Mouse (Mus musculus) CH12.LX (cell line): ENCODE data around the gene Lmod3. TPM values are rescaled to one million over a fixed set of nuclear protein-coding genes. Genes with fewer than 3 reads are reported as not detected.

Experiments
- DNase-seq: peaks from one replicate; pipeline ENCODE4 v3.0.0-alpha.2; 2013; ENCODE audit errors: extremely low read depth
- H3K27ac ChIP-seq: 2 replicates; pipeline ENCODE4 v1.5.1; 2012; ENCODE audit warnings: low read depth, mild to moderate bottlenecking, control low read depth, moderate library complexity; ENCODE audit not compliant: insufficient read depth
- H3K27me3 ChIP-seq: replicated peaks from 2 replicates; pipeline ENCODE3; 2012; ENCODE audit warnings: inconsistent platforms
- H3K36me3 ChIP-seq, 2 experiments: replicated peaks in 1 of 2; 2 replicates each; pipeline versions ENCODE3 to v1.6.1; 2012; ENCODE audit warnings: inconsistent platforms in 1 of 2, low read length in 1 of 2, mild to moderate bottlenecking in 1 of 2, mixed read lengths in 1 of 2, moderate library complexity in 1 of 2; ENCODE audit not compliant: control insufficient read depth in 1 of 2, insufficient read depth in 1 of 2
- H3K4me1 ChIP-seq, 2 experiments: 2 replicates each; pipeline ENCODE4 v1.6.1; 2012; ENCODE audit warnings: inconsistent platforms in 1 of 2, moderate library complexity in 1 of 2; ENCODE audit not compliant: insufficient read depth in 2 of 2, control insufficient read depth in 1 of 2
- H3K4me2 ChIP-seq: 2 replicates; pipeline ENCODE4 v1.6.1; 2012; ENCODE audit warnings: low read depth, mild to moderate bottlenecking, control low read depth; ENCODE audit not compliant: poor library complexity, insufficient read depth, severe bottlenecking
- H3K4me3 ChIP-seq, 3 experiments: fragments of 150-350 bp in 1 of 3; sonication (generic) in 1 of 3; replicated peaks in 1 of 3; 2 replicates each; pipeline versions ENCODE3 to v1.5.1; 2011 to 2012; ENCODE audit warnings: low read depth in 2 of 3, low read length in 2 of 3, mild to moderate bottlenecking in 2 of 3, moderate library complexity in 2 of 3, control low read depth in 1 of 3, improper control_type of control experiment in 1 of 3, inconsistent platforms in 1 of 3, mixed read lengths in 1 of 3; ENCODE audit not compliant: poor library complexity in 1 of 3
- H3K79me2 ChIP-seq: replicated peaks from 2 replicates; pipeline ENCODE4 v1.6.1; 2012; ENCODE audit warnings: mild to moderate bottlenecking, moderate library complexity; ENCODE audit not compliant: control insufficient read depth, poor library complexity, insufficient read depth, severe bottlenecking; ENCODE audit errors: extremely low read depth
- H3K9ac ChIP-seq: 2 replicates; pipeline ENCODE4 v1.6.1; 2012; ENCODE audit warnings: low read depth, mild to moderate bottlenecking, control low read depth, moderate library complexity; ENCODE audit not compliant: insufficient read depth
- H3K9me3 ChIP-seq: replicated peaks from 2 replicates; pipeline ENCODE3; 2012; ENCODE audit warnings: low read length, inconsistent platforms, mixed read lengths
- CHD2 ChIP-seq: IDR thresholded peaks from 2 replicates; pipeline ENCODE4 v1.6.1; 2011; ENCODE audit warnings: low read length, improper control_type of control experiment
- CTCF ChIP-seq, 2 experiments: IDR thresholded peaks in 1 of 2; conservative IDR thresholded peaks in 1 of 2; 2 replicates each; pipeline ENCODE4 v1.5.1; 2011 to 2012; ENCODE audit warnings: low read depth in 2 of 2, low read length in 2 of 2, improper control_type of control experiment in 1 of 2, inconsistent platforms in 1 of 2, mild to moderate bottlenecking in 1 of 2, moderate library complexity in 1 of 2
- E2F4 ChIP-seq: IDR thresholded peaks from 2 replicates; pipeline ENCODE4 v1.6.1; 2011; ENCODE audit warnings: low read depth, low read length, improper control_type of control experiment; ENCODE audit not compliant: insufficient replicate concordance
- ETS1 ChIP-seq: conservative IDR thresholded peaks from 2 replicates; pipeline ENCODE4 v1.6.1; 2012; ENCODE audit warnings: low read depth, mild to moderate bottlenecking, inconsistent platforms, low read length, improper control_type of control experiment, moderate library complexity
- GABPA ChIP-seq: IDR thresholded peaks from 2 replicates; pipeline ENCODE4 v1.6.1; 2012; ENCODE audit warnings: low read depth, low read length, improper control_type of control experiment, inconsistent platforms; ENCODE audit not compliant: insufficient replicate concordance
- JUN ChIP-seq: IDR thresholded peaks from 2 replicates; pipeline ENCODE4 v1.6.1; 2011; ENCODE audit warnings: low read depth, mild to moderate bottlenecking, low read length, improper control_type of control experiment, moderate library complexity; ENCODE audit not compliant: insufficient read depth
- MAFK ChIP-seq: IDR thresholded peaks from 2 replicates; pipeline ENCODE4 v1.6.1; 2011; ENCODE audit warnings: low read length, improper control_type of control experiment; ENCODE audit not compliant: insufficient replicate concordance
- MAZ ChIP-seq: IDR thresholded peaks from 2 replicates; pipeline ENCODE4 v1.6.1; 2012; ENCODE audit warnings: low read depth, mild to moderate bottlenecking, inconsistent platforms, low read length, improper control_type of control experiment, moderate library complexity
- MXI1 ChIP-seq: IDR thresholded peaks from 2 replicates; pipeline ENCODE4 v1.6.1; 2011; ENCODE audit warnings: mild to moderate bottlenecking, low read depth, low read length, improper control_type of control experiment
- RAD21 ChIP-seq: IDR thresholded peaks from 2 replicates; pipeline ENCODE4 v1.6.1; 2011; ENCODE audit warnings: low read depth, mild to moderate bottlenecking, low read length, improper control_type of control experiment, moderate library complexity
- RCOR1 ChIP-seq: conservative IDR thresholded peaks from 2 replicates; pipeline ENCODE4 v1.6.1; 2012; ENCODE audit warnings: low read depth, mild to moderate bottlenecking, inconsistent platforms, low read length, improper control_type of control experiment
- TCF12 ChIP-seq: IDR thresholded peaks from 2 replicates; pipeline ENCODE4 v1.6.1; 2014; ENCODE audit warnings: low read depth, mild to moderate bottlenecking, inconsistent platforms, low read length, improper control_type of control experiment
- UBTF ChIP-seq: IDR thresholded peaks from 2 replicates; pipeline ENCODE4 v1.6.1; 2012; ENCODE audit warnings: low read depth, mild to moderate bottlenecking, inconsistent platforms, low read length, improper control_type of control experiment, moderate library complexity
- USF1 ChIP-seq: IDR thresholded peaks from 2 replicates; pipeline ENCODE4 v1.6.1; 2014; ENCODE audit warnings: low read depth, mild to moderate bottlenecking, inconsistent platforms, low read length, improper control_type of control experiment
- USF2 ChIP-seq: conservative IDR thresholded peaks from 2 replicates; pipeline ENCODE4 v1.6.1; 2011; ENCODE audit warnings: low read depth, low read length, improper control_type of control experiment
- dilution Hi-C: fragments of 300-500 bp; cut with MboI; formaldehyde crosslinking; loops from 2 replicates; pipeline ENCODE4 v1.14.3; 2020; ENCODE audit warnings: low sequenced_read_pairs; ENCODE audit not compliant: extremely low pct_unique_long_range_greater_than_20kb, extremely low pct_ligation_motif_present
- in situ Hi-C: fragments of 300-500 bp; cut with MboI; formaldehyde crosslinking; loops from 3 replicates; pipeline ENCODE4 v1.14.3; 2019; ENCODE audit warnings: low sequenced_read_pairs, low pct_ligation_motif_present, low pct_unique_long_range_greater_than_20kb, mixed read lengths
- polyA plus RNA-seq: library from polyadenylated mRNA; unstranded; fragments of >175 nt; gene quantifications from 2 replicates; pipeline ENCODE4 v1.2.1, GENCODE M21; 2012; ENCODE audit warnings: low read depth; ENCODE audit not compliant: insufficient read length
- total RNA-seq, 2 experiments: library from RNA; depleted of rRNA; stranded (reverse); fragments of 300-350 nt in 1 of 2; fragments of >200 nt in 1 of 2; gene quantifications; 2 replicates each; pipeline ENCODE4 v1.2.3; 2012 to 2014

The Lmod3 gene
- total and polyA plus RNA-seq, 3 experiments = not detected

DNA sequence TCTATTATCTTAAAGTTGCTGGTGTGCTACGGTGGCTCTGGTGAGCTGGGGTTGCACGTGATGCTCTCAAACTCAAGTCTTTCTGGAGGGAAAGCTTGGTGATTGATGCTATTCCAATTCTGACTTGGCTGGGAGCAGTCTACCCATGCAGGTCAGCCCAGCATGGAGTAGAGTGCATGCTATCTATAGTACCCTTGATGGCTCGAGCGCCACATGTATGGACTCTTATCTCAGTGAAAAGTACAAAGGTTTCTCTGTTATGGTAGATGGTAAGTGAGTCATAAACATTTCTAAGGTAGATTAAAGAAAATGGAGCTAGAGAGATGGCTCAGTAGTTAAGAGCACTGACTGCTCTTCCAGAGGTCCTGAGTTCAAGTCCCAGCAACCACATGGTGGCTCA is 10.0 kb downstream of the Lmod3 start:
- dilution Hi-C loops (no loop called here), in situ Hi-C loops (no loop called here)
- Histone ChIP-seq H3K27me3 (no peaks in the 10 kb centered on the region), H3K4me1 (no peaks in the 10 kb centered on the region), H3K4me3 (no peak overlapping the region), H3K36me3 (peaks cover 0 to 2% of the 10 kb centered on the region in 2 experiments), H3K79me2 (no peaks in the 10 kb centered on the region), H3K4me2 (no peak overlapping the region), H3K9me3 (peaks cover 4% of the 10 kb centered on the region), H3K9ac (no peak overlapping the region), H3K27ac (no peak overlapping the region)
- TF ChIP-seq TCF12 = no peak
- no peak for DNase-seq

DNA sequence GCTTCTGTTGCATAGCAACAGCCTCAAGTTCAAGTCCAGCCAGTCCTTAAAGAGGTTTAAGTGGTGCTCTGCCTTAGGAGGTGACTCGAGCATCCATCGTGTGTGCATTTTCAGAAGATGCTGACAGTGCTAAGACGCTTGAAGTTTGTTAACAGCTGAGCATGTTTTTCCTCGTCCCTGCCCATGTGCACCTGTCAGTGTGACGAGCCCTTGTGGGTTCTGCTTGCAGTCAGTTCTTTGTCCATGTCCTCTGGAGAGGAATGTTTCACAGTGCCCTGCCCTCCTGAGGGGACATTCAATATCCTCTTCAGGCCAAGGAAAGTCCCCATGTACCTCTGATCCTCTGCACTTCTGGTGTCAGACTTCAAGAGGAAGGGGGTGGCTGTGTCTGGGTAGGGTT is 12.5 kb downstream of the Lmod3 start:
- peaks cover 6% of the 10 kb centered on the region for H3K9me3 ChIP-seq
- in situ Hi-C loops = no loop called here
- H3K9ac ChIP-seq = no peak overlapping the region
- TF ChIP-seq USF1 = no peak
- TF ChIP-seq UBTF = no peak
- no peak for TF ChIP-seq CHD2
- TF ChIP-seq JUN = no peak
- TF ChIP-seq RAD21 = no peak
- TF ChIP-seq TCF12 = no peak
- TF ChIP-seq MXI1 = no peak
- no peak for TF ChIP-seq MAZ
- TF ChIP-seq USF2 = no peak
- TF ChIP-seq ETS1 = no peak
- TF ChIP-seq GABPA = no peak
- no peak for TF ChIP-seq E2F4
- TF ChIP-seq MAFK = no peak
- no peak overlapping the region for H3K4me3 ChIP-seq
- dilution Hi-C loops = no loop called here
- H3K27me3 ChIP-seq = no peaks in the 10 kb centered on the region
- H3K4me1 ChIP-seq = peaks cover 0 to 11% of the 10 kb centered on the region in 2 experiments; a peak in 1 of 4 replicates
- no peaks in the 10 kb centered on the region for H3K79me2 ChIP-seq
- DNase-seq = no peak
- peaks cover 0 to 5% of the 10 kb centered on the region in 2 experiments for H3K36me3 ChIP-seq
- no peak overlapping the region for H3K4me2 ChIP-seq
- H3K27ac ChIP-seq = no peak overlapping the region

GRCm38 (mm10) chr6:97239360-97239759 is 13.2 kb downstream of the Lmod3 start:
- Histone ChIP-seq H3K79me2 (no peaks in the 10 kb centered on the region), H3K4me2 (no peak overlapping the region), H3K9ac (no peak overlapping the region), H3K27ac (no peak overlapping the region), H3K9me3 (peaks cover 9% of the 10 kb centered on the region), H3K4me1 (peaks cover 0 to 11% of the 10 kb centered on the region in 2 experiments; a peak in 1 of 4 replicates)
- in situ Hi-C loops = no loop called here
- TF ChIP-seq RCOR1 (no peak), CTCF (conservative IDR thresholded peaks at IDR 0.05 in 1 of 2, IDR thresholded peaks at IDR 0.05 in 1 of 2; ENCODE audit: low read depth in 2 of 2, low read length in 2 of 2) (peak in 1 of 2 experiments; percentile 13; a peak in 1 of 4 replicates)
- TF ChIP-seq, all 38 proteins: peak for 1
- Histone ChIP-seq H3K4me3 (no peak overlapping the region), H3K27me3 (no peaks in the 10 kb centered on the region), H3K36me3 (peaks cover 0 to 12% of the 10 kb centered on the region in 2 experiments)
- no peak for DNase-seq
- dilution Hi-C loops = no loop called here
